8 mouse cellular contexts compared by ENCODE assay signal in the genomic region with DNA sequence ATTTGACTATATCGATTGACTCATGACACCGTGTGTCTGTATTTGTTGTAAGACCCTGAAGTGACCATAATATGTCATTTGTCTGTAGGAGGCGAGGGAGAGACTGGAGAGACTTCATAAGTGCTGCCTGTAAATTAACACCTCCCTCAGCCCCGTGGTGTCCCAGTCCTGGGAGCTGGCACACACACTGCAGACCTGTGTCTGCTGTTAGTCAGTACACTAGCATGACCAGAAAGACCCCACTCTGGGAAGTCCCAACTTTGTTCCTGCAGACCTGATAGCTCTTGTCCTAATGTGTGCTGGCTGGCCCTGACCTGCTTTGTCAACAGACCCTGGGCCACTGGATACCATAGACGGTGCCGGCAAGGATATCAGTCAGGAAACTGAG. TPM values are rescaled to one million over a fixed set of nuclear protein-coding genes. Genes with fewer than 3 reads are reported as not detected.
DNase-seq lines count a peak whose midpoint lies in the region; ATAC-seq and TF ChIP-seq lines count a peak whose summit lies in the region.

No protein-coding gene starts in this region.

- DNase-seq in G1E (ENCODE audit: low spot score): no peak
- DNase-seq in heart, postnatal 0 days (ENCODE audit: low spot score): peak; percentile 61
- DNase-seq in midbrain, embryonic 10.5 days (ENCODE audit: low spot score): no peak
- DNase-seq in frontal cortex, postnatal 25 days (ENCODE audit: low spot score in 2 of 2): no peak
- DNase-seq in gastrocnemius, postnatal 36 days: no peak
- no peak for DNase-seq in adrenal gland, postnatal 4 days (ENCODE audit: low spot score in 2 of 2)

- peaks cover 48% of the 10 kb centered on the region for H3K36me3 ChIP-seq in erythroblast, embryonic 14.5 days (ENCODE audit: control insufficient read depth)
- H3K36me3 ChIP-seq in G1E (replicated peaks): peaks cover 55% of the 10 kb centered on the region
- no peaks in the 10 kb centered on the region; the same call in 1 of the 2 replicates for H3K36me3 ChIP-seq in heart, postnatal 0 days (replicated peaks; ENCODE audit: control insufficient read depth, insufficient read depth, low read length)
- H3K36me3 ChIP-seq in midbrain, embryonic 10.5 days: peaks cover 9% of the 10 kb centered on the region

- peak overlapping the region; percentile 43 for H3K9ac ChIP-seq in heart, postnatal 0 days (replicated peaks; ENCODE audit: low read depth, low read length)

- H3K9me3 ChIP-seq in erythroblast, embryonic 14.5 days (ENCODE audit: control insufficient read depth, low read length): no peaks in the 10 kb centered on the region
- no peaks in the 10 kb centered on the region for H3K9me3 ChIP-seq in G1E (replicated peaks)
- H3K9me3 ChIP-seq in heart, postnatal 0 days (replicated peaks; ENCODE audit: control insufficient read depth, low read length): no peaks in the 10 kb centered on the region
- H3K9me3 ChIP-seq in midbrain, embryonic 10.5 days (replicated peaks): no peaks in the 10 kb centered on the region

- peak overlapping the region; percentile 67 for H3K27ac ChIP-seq in heart, postnatal 0 days (ENCODE audit: low read depth)
- H3K27ac ChIP-seq in midbrain, embryonic 10.5 days (replicated peaks): no peak overlapping the region

- peak overlapping the region; percentile 79 for H3K4me3 ChIP-seq in erythroblast, embryonic 14.5 days (replicated peaks)
- H3K4me3 ChIP-seq in G1E (ENCODE audit: low read depth, low read length): peak overlapping the region; percentile 88; the same call in 1 of the 2 replicates
- peak overlapping the region; percentile 95 for H3K4me3 ChIP-seq in heart, postnatal 0 days (ENCODE audit: low read depth, low read length)
- peak overlapping the region; percentile 94 for H3K4me3 ChIP-seq in midbrain, embryonic 10.5 days

- no peak for TF ChIP-seq EP300 in heart, postnatal 0 days (IDR thresholded peaks at IDR 0.05; ENCODE audit: low read depth)

- TF ChIP-seq CTCF in G1E (IDR thresholded peaks at IDR 0.05; ENCODE audit: low read depth, low read length): no peak
- no peak for TF ChIP-seq CTCF in heart, postnatal 0 days (IDR thresholded peaks at IDR 0.05; ENCODE audit: low read depth)

- H3K4me2 ChIP-seq in heart, postnatal 0 days (ENCODE audit: low read depth, low read length): peak overlapping the region; percentile 90

- intact Hi-C loops in gastrocnemius, postnatal 36 days (cut with DNase I): no loop called here

- 21% methylated on average over 6 of the region's 6 CpGs for WGBS in heart, postnatal 0 days
- WGBS in midbrain, embryonic 10.5 days: 88% methylated on average over 6 of the region's 6 CpGs

- no peak for ATAC-seq in erythroblast, adult 5-6 weeks (replicated peaks; ENCODE audit: low FRiP score, poor library complexity, severe bottlenecking)
- no peak for ATAC-seq in G1E (ENCODE audit: extremely low read depth, insufficient number of reproducible peaks, low FRiP score, poor library complexity, severe bottlenecking)
- ATAC-seq in heart, postnatal 0 days (ENCODE audit: insufficient read depth, low read depth): peak; percentile 16; the same call in 1 of the 2 replicates

- H3K4me1 ChIP-seq in erythroblast, embryonic 14.5 days (ENCODE audit: control insufficient read depth): peaks cover 76% of the 10 kb centered on the region
- H3K4me1 ChIP-seq in G1E (ENCODE audit: insufficient read depth, low read depth, low read length): peaks cover 70% of the 10 kb centered on the region
- peaks cover 44% of the 10 kb centered on the region for H3K4me1 ChIP-seq in heart, postnatal 0 days (ENCODE audit: control insufficient read depth, insufficient read depth)
- H3K4me1 ChIP-seq in midbrain, embryonic 10.5 days: peaks cover 64% of the 10 kb centered on the region

- peaks cover under 1% of the 10 kb centered on the region; the same call in 1 of the 2 replicates for H3K27me3 ChIP-seq in erythroblast, embryonic 14.5 days (ENCODE audit: control insufficient read depth)
- no peaks in the 10 kb centered on the region for H3K27me3 ChIP-seq in G1E (ENCODE audit: insufficient read depth, low read length)
- no peaks in the 10 kb centered on the region for H3K27me3 ChIP-seq in heart, postnatal 0 days (ENCODE audit: control insufficient read depth, insufficient read depth, low read length)
- no peaks in the 10 kb centered on the region for H3K27me3 ChIP-seq in midbrain, embryonic 10.5 days (ENCODE audit: low read depth, poor library complexity, severe bottlenecking)

RNA-seq across cellular contexts. Expression of gene Slc9a1, which starts 2.8 kb away (rescaled TPM):
- 3.7 and 3.8 TPM in 2 replicates for polyA plus RNA-seq in erythroblast, embryonic 14.5 days (2012)
- 6.5 and 9.8 TPM in 2 replicates for total RNA-seq in erythroblast, adult 5-6 weeks (2015; ENCODE audit: low replicate concordance)
- 5.9 and 8.3 TPM in 2 replicates for total RNA-seq in erythroblast, adult 5-6 weeks (2017; ENCODE audit: low replicate concordance)
- 27.3 and 30.2 TPM in 2 replicates for total RNA-seq in G1E (2014; fragmentation: Nextera tagmentation)
- total RNA-seq in G1E (2017): 5.3 and 7.3 TPM in 2 replicates
- polyA plus RNA-seq in G1E (2012): 37.0 and 44.6 TPM in 2 replicates
- 15.8 and 30.8 TPM in 2 replicates for total RNA-seq in heart, postnatal 0 days (2014; rRNA removed; ENCODE audit: low replicate concordance)
- 4.0 and 4.4 TPM in 2 replicates for polyA plus RNA-seq in heart, postnatal 0 days (2015; fragmentation: Nextera tagmentation; extraction: Ambion mirVana)
- 8.3 and 8.6 TPM in 2 replicates for polyA plus RNA-seq in midbrain, embryonic 10.5 days (2016; fragmentation: Nextera tagmentation; extraction: Ambion mirVana)
- total RNA-seq in gastrocnemius, postnatal 36 days (2021): 1 to 10 TPM; 8.3 to 9.8 TPM
- 10 to 100 TPM; 52.9 to 54.4 TPM for total RNA-seq in adrenal gland, postnatal 4 days (2021)

RNA-seq across cellular contexts. Expression of gene Wdtc1, which starts 19.0 kb away (rescaled TPM):
- polyA plus RNA-seq in erythroblast, embryonic 14.5 days (2012): 23.1 and 24.0 TPM in 2 replicates
- total RNA-seq in erythroblast, adult 5-6 weeks (2015; ENCODE audit: low replicate concordance): 8.6 and 9.6 TPM in 2 replicates
- 8.4 and 18.3 TPM in 2 replicates for total RNA-seq in erythroblast, adult 5-6 weeks (2017; ENCODE audit: low replicate concordance)
- total RNA-seq in G1E (2014; fragmentation: Nextera tagmentation): 24.5 and 32.3 TPM in 2 replicates
- 6.9 and 7.1 TPM in 2 replicates for total RNA-seq in G1E (2017)
- polyA plus RNA-seq in G1E (2012): 53.4 and 61.4 TPM in 2 replicates
- 30.2 and 39.9 TPM in 2 replicates for total RNA-seq in heart, postnatal 0 days (2014; rRNA removed; ENCODE audit: low replicate concordance)
- polyA plus RNA-seq in heart, postnatal 0 days (2015; fragmentation: Nextera tagmentation; extraction: Ambion mirVana): 9.3 and 9.6 TPM in 2 replicates
- 19.2 and 20.0 TPM in 2 replicates for polyA plus RNA-seq in midbrain, embryonic 10.5 days (2016; fragmentation: Nextera tagmentation; extraction: Ambion mirVana)
- total RNA-seq in gastrocnemius, postnatal 36 days (2021): 10 to 100 TPM; 85.6 to 88.5 TPM
- total RNA-seq in adrenal gland, postnatal 4 days (2021): 10 to 100 TPM; 36.3 to 39.9 TPM
